Mouse (Mus musculus): ENCODE data around the gene Igsf6.
"Not testable (repeated sequence)": the region's sequence is repeated elsewhere in the genome, so short reads cannot be mapped to it uniquely, and the experiment has no call there.

The Igsf6 gene

DNA sequence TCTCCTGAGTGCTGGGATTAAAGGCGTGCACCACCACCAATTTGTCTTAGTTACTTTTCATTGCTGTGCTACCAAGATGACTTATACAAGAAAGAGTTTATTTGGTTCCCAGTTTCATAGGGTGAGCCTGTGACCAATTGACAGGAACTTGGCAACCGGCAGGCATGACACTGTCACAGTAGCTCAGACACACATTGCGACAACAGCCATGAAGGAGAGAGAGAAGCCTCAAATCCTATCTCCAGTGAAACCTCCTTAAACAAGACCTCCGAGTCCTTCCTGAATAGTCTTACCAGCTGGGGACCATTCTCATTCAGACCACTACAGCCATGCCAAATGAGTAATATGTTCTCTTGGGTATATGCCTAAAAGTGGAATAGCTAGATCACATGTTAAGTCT lies 21.3 kb downstream of the Igsf6 start:
- no peak for DNase-seq (ENCODE audit: low read depth)

DNA sequence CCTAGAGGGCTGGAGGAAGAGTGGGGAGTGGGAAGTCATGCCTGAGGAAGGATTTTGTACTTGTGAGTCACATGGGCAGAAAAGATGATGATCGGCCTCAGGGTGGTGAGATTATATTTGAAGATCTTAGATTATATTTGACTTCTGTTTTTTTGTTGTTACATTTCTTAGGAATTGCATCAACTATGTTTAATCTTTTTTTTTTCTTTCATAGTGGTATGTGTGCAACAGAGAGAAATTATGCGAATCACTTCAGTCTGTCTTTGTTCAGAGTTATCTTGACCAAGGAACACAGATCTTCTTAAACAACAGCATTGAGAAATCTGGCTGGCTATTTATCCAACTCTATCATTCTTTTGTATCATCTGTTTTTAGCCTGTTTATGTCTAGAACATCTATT lies 26.7 kb downstream of the Igsf6 start:
- DNase-seq (ENCODE audit: low read depth): no peak

DNA sequence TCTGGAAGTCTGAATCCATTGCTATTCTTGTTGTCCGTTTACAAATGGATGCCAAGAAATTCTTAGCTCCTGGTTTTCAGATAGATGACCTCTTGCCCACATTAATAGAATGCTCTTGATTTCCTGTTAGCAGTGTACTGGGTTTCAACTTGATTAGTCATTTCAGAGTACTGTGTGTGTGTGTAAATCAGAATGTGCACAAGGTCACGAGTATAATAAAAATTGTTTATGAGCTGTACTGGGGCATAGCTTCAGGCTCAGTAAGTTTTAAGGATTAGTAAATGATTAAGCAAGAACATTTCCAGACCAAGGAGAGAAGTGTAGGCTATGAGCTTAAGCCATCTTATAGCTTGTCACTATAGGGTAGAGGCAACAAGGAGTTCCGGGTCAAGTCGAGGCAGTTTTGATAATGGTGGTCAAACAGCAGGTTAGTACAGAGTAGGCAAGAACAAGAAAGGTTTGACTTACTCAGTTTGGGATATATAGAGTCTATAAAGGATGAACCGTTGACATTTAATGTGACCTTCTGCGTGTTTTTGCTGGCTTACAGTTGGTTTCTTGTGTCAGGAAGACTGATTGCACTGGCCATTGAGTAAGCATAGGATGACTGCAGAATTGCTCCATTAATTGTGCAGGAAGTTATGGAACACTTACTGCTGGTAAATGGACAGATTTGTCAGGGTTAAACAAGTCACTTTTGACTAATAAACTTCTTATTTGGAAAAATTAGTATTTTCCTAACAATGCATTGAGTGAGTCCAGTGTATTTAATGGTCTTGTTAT lies 28.5 kb downstream of the Igsf6 start:
- DNase-seq (ENCODE audit: low read depth): no peak

DNA sequence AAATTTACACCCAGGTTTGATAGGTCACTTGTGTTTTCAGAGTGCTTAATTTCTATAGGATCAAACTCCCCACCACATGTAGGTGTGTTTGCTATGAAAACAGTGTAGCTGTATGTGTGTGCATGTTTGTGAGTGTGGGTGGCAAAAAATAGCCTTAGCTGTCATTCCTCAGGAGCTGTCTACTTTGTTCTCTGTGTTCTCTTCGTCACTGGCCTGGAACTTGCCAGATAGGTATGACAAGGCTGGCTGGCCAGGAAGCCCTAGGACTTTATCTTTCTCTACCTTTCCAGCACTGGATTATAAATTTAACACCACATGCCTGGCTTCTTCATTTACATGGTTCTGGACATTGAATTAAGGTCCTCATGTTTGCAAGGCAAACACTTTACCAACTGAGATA lies 30.1 kb downstream of the Igsf6 start:
- no peak for DNase-seq (ENCODE audit: low read depth)

DNA sequence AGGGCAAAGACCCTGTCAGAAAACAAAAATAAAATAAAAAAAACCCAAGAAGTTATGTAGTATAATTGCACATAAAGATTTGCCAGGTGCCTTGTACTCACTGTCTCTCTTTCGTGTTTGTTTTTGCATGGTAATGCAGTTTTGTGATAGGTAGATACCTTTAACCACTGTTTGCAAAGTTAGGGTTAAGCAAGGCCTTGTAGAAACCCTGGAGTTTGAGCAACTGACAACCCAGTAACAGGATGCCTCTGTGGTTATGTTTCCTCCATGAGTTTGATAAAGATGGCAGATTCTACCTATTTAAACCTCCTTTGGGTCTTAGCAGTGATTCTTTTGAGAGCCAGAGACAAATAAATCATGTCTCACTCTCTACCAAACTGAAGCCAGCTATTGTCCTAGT lies 30.9 kb downstream of the Igsf6 start:
- no peak for DNase-seq (ENCODE audit: low read depth)

DNA sequence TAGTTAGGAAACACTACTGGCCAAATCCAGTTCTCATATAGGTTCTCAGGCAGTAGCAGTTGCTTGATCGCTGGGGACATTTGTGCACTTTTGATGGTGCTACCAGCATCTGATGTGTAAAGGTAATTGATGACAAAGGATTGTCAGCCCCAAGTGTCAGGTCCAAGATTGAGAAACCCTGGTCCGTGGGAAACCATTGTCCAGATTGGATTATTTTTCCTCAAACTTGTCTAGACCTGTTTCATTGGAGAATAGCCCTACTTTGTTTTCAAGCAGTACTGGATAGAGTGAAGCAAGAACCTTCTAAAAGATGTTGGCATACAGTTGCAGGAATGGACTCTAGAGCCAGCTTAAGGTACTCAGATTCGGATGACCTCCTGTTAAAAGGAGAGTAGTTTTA lies 31.4 kb downstream of the Igsf6 start:
- no peak for DNase-seq (ENCODE audit: low read depth)

DNA sequence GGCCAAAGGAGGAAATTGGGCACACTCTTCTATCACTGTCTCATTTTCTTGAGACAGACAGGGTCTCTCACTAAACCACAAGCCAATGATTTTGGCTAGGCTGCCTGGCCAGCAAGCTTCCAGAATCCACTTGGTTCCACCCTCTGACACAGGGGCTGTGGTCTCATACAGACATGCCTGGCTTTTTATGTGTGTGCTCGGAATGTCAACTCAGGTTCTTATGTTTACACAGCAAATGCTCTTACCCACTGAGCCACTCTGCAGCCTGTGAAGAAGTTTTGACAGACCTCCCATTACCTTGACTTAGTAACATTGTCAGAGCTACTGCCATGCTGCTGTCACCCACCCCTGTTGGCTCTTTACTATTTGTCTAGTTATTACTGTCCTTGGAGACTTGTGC lies 32.4 kb downstream of the Igsf6 start:
- DNase-seq (ENCODE audit: low read depth): no peak

DNA sequence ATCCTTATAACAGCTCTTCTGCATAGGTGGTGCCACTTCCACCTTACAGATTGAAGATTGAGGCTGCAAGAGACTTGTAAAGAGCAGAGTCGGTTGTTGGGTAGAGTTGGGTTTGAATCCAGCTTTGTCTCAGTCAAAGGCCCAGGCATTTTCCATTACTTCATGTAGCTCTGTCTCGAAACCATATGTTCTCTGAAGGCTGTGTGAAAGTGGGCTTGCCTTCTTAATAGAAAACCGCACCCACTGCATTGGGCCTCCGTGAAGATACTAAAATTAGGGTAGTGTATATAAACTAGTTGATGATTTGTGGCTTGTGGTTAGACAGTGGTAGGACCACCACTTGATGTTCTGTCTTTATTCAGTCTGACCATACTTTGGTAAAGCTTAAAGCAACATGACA lies 33.8 kb downstream of the Igsf6 start:
- no peak for DNase-seq (ENCODE audit: low read depth)

DNA sequence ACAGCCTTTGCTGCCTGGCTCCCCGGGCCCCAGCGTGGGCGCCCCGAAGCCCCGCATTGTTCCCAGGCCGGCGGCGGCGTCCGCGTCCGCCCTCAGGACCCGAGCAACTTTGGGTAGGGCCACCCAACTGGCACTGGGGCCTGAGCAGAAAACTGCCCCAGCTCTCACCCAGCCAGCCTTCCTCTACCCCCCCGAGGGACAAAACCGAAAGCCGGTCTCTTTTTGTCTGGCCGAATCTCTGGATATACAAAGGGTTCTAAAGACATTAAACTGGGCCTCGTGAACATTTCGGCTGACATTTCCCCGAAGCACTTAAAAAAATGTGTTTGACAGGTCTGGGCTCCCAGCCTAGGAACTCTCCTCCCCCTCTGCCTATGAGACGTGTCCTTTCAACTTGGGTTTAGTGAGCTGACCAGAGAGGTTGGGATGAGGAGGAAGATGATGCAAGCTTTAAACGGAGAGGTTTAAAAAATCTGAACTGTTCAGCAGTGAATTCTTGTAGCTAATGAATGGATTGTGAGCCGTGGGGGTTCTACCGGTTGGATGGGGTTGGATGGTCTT lies 39.1 kb downstream of the Igsf6 start:
- DNase-seq (ENCODE audit: low read depth): peak; percentile 23

DNA sequence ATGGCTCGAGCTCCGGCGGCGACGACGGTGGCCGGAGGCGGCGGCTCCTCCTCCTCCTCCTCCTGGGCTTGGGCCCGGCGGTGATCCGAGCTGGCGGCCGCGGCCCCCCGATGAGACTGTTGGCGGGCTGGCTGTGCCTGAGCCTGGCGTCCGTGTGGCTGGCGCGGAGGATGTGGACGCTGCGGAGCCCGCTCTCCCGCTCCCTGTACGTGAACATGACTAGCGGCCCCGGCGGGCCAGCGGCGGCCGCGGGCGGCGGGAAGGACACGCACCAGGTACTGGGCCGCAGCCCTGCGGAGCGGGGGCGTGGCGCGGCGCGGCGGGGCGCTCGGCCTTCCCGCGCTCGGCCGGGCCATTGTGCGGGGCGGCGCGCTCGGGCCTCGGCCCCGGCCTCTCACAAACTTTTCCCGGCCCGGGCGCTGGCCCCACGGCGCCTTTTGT lies 39.7 kb downstream of the Igsf6 start:
- DNase-seq (ENCODE audit: low read depth): peak; percentile 29

DNA sequence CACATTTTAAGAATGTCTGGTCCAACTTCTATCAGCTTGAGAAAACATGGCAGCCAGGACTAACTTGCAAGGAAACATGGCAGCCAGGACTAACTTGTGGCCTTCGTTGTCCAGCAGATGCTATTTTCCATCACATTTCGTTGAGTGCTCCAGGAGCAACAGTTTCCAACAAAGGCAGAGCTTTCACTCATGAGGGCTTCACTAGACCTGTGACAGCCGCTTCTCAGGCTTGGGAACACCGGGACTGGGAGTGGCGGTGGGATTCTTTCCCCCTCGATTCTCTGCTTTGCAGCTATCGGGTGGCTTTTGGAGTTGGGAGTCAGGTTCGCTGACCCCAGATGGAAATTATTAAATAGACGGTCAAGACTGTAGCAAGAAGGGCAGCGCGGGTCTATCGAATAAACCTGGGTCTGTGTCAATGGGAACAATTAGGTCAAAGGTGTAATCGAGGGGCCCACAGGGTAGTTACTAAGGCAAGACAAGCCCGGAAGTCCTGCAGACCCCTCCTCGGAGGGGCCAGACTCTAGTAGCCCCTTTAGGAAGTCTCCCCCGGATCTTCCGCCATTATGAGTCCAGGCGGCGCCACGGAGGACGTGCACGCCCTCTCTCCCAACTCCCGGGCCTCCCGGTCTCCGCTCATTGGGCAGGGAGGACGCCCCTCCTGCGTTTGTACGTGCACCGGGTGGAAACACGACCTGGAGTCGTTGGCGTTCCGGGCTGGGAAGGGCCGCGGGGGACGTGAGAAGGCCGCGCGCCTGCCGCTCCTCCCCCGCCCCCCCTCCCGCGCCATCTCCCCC lies 40.3 kb downstream of the Igsf6 start, which contains the start of gene Mettl9:
Mettl9 (plus strand) TSS at position 590 of the 797 bp plus-strand sequence.
- peak; percentile 92 for DNase-seq (ENCODE audit: low read depth)

DNA sequence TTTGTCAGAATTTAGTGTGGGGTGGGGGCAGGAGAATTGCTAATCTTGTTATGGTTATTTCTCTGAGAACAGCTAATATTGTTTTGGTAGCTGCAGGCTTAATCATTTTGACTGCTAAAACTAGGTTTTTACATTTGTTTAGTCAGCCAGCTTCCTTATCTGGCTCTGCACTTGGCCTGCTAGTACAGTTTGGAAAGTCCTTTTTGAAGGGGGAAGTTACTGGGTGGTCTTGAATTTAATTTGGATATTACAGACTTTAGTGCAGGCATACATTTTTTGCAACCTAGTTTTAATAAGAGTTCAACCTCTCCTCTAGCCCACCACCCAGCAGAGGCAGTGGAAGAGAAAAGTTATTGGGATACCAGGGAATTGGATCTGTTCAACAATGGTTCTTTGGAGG lies 44.4 kb downstream of the Igsf6 start:
- DNase-seq (ENCODE audit: low read depth): not testable (repeated sequence)

DNA sequence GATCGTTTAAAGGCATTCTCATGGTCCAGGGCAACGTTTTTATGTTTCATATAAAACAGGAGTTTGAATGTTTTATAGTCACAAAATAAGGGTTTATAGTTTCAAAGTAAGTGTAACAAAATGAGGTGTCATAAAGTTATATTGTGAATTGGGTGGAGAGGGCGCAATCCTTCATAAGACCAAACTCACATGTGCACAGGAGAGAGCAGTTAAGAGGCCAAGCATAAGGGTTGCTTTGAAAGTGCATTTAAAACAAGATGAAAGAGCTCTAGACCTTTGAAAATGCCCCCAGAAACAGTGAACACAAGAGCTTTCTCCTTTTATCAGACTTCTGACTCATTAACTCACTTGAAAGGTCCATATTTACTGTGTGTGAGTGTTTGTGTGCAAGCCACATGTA lies 48.1 kb downstream of the Igsf6 start:
- DNase-seq (ENCODE audit: low read depth): no peak

DNA sequence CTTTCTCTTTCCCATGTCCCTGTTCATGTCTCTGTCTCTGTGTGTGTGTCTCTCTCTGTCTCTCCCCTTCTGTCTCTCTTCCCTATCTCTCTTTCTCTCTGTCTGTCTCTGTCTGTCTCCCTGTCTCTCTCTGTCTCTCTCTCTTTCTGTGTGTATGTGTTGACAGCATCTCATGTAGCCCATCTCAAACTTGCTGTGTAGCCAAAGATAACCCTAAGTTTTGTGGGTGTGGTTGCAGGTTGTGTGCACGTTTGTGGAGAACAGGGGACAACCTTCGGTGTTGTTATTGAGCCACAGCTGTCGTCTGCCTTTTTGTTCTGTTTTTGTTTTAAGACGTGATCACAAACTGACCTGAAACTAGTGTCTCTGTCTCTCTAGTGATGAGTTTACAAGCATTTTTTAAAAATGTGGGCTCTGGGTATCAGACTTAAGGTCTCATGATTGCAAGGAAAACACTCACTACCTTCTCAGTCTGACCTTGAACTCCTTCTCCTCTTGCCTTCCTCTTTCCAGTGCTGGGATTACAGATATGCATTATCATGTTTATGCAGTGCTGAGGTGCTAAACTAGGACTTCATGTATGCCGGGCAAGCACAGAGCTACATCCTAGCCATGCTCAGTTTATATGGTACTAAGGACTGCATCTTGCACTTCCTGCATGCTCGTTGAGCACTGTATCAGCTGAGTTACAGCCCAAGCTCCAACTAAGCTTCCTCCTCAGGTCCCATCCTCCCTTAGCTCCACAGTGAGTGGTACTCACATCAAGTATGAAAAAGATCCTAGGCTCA lies 49.0 kb downstream of the Igsf6 start:
- no peak for DNase-seq (ENCODE audit: low read depth)

DNA sequence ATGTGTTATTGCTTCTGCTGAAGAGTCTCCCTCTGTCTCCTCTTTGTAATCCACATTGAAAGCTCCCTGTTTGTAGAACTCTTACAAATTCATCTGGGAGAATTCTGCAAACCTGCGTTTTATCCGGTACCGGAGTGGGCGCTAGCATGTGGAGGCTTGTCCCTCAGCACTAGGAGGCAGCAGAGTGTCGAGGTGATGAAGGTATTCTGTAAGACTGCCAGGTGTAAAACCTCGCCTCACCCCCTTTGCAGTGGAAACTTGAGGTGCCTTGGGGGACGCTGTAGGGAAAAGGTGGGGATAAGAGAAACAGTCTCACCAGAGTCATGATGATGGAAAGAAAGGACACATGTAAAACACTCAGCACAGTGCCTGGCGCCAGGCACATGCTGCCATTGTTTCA lies 54.1 kb downstream of the Igsf6 start:
- no peak for DNase-seq (ENCODE audit: low read depth)

DNA sequence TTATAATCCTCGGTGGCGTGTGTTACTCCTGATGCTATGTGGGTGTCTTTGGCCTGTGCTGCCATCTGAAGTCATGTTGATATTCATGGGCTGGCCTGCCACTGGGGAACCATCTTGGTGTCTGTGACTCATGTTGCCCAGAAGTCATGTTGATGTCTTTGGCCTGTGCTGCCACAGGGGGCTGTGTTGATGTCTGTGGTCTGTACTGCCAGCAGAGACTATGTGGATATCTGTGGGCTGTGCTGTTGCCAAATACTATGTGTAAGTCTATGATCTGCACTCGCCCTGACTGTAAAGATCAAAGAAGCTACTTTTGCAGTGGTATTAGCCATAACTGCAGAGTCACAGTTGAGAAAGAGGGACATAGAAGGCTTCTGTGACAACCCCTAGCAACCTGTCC lies 55.6 kb downstream of the Igsf6 start:
- DNase-seq (ENCODE audit: low read depth): no peak

DNA sequence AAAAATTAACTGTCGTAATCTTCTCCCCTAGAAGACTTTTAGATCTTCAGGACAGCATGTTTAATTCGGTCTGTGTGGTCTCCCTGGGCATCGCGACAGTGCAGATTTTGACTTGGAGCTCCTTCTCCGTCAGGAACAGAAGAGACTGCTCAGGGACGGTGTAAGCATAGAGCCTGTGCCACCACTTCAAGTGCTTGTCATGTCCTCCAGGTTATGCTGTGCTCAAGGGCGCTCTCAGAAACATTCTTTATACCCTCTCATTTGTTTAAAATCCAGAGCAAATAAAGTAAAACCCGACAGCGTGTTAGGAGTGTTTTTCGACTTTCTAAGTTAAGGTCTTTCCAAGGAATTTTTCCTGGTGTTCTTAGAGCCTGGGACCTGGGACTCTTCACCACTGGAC lies 59.9 kb downstream of the Igsf6 start:
- DNase-seq (ENCODE audit: low read depth): no peak
